Mouse (Mus musculus) telencephalon, adult 2 months (tissue): ENCODE measurements around the gene Tln2.

Experiments used
- DNase-seq: peaks from one replicate; pipeline ENCODE4 v3.0.0-alpha.2; 2011; ENCODE audit warnings: low read depth, low spot score

The Tln2 gene

GRCm38 (mm10) chr9:67546650-67547049 lies 12.9 kb downstream of the Tln2 start:
- DNase-seq = no peak

- DNase-seq = no peak
Observed at GRCm38 (mm10) chr9:67545794-67546193, 13.7 kb downstream of the Tln2 start.

GRCm38 (mm10) chr9:67544783-67545182 lies 14.7 kb downstream of the Tln2 start:
- no peak for DNase-seq

GRCm38 (mm10) chr9:67541948-67542347 lies 17.6 kb downstream of the Tln2 start:
- no peak for DNase-seq

GRCm38 (mm10) chr9:67539776-67540706 lies 19.5 kb downstream of the Tln2 start:
- no peak for DNase-seq

- no peak for DNase-seq
Observed at GRCm38 (mm10) chr9:67534420-67534819, 25.1 kb downstream of the Tln2 start.

- DNase-seq = no peak
Observed at GRCm38 (mm10) chr9:67533260-67533659, 26.2 kb downstream of the Tln2 start.

GRCm38 (mm10) chr9:67532631-67533030 lies 26.9 kb downstream of the Tln2 start:
- DNase-seq = no peak

- no peak for DNase-seq
Observed at GRCm38 (mm10) chr9:67529600-67529999, 29.9 kb downstream of the Tln2 start.

GRCm38 (mm10) chr9:67527726-67528125 lies 31.8 kb downstream of the Tln2 start:
- no peak for DNase-seq

GRCm38 (mm10) chr9:67521736-67522135 lies 37.8 kb downstream of the Tln2 start:
- DNase-seq = no peak

GRCm38 (mm10) chr9:67509510-67509909 lies 50.0 kb downstream of the Tln2 start:
- no peak for DNase-seq

- no peak for DNase-seq
Observed at GRCm38 (mm10) chr9:67504669-67505260, 54.7 kb downstream of the Tln2 start.

GRCm38 (mm10) chr9:67501801-67502200 lies 57.7 kb downstream of the Tln2 start:
- no peak for DNase-seq

GRCm38 (mm10) chr9:67496368-67496767 lies 63.1 kb downstream of the Tln2 start:
- no peak for DNase-seq

- no peak for DNase-seq
Observed at GRCm38 (mm10) chr9:67495350-67495749, 64.2 kb downstream of the Tln2 start.

GRCm38 (mm10) chr9:67493876-67494552 lies 65.5 kb downstream of the Tln2 start:
- no peak for DNase-seq

- DNase-seq = no peak
Observed at GRCm38 (mm10) chr9:67489370-67489769, 70.1 kb downstream of the Tln2 start.

GRCm38 (mm10) chr9:67486621-67487020 lies 72.9 kb downstream of the Tln2 start:
- DNase-seq = no peak

- DNase-seq = no peak
Observed at GRCm38 (mm10) chr9:67485169-67486072, 74.1 kb downstream of the Tln2 start.

GRCm38 (mm10) chr9:67482277-67482676 lies 77.2 kb downstream of the Tln2 start:
- no peak for DNase-seq
